Mouse (Mus musculus) testis, adult 2 months (tissue): ENCODE results near the gene Syn3.

Experiments used
- CTCF ChIP-seq: fragments of 200-500 bp; IDR thresholded peaks from 2 replicates; pipeline ENCODE4 v1.5.1; 2012; ENCODE audit warnings: low read depth, mild to moderate bottlenecking, inconsistent platforms, low read length, moderate library complexity; ENCODE audit not compliant: control insufficient read depth, insufficient read depth, insufficient replicate concordance
- POLR2A ChIP-seq: fragments of 200-500 bp; IDR thresholded peaks from 2 replicates; pipeline ENCODE4 v1.6.1; 2012; ENCODE audit warnings: low read depth, mild to moderate bottlenecking, inconsistent platforms, low read length, moderate library complexity; ENCODE audit not compliant: control insufficient read depth

- TF ChIP-seq CTCF: no peak
- no peak for TF ChIP-seq POLR2A
These were observed 173.4 kb downstream of the Syn3 start for GRCm38 (mm10) chr10:86325272-86325671.
